Mouse (Mus musculus) skeletal muscle tissue, adult 2 months (tissue): ENCODE results near the gene Ntm.

Experiments used
- DNase-seq: peaks from one replicate; pipeline ENCODE4 v3.0.0-alpha.2; 2012; ENCODE audit warnings: low read depth, low spot score

The Ntm gene

DNA sequence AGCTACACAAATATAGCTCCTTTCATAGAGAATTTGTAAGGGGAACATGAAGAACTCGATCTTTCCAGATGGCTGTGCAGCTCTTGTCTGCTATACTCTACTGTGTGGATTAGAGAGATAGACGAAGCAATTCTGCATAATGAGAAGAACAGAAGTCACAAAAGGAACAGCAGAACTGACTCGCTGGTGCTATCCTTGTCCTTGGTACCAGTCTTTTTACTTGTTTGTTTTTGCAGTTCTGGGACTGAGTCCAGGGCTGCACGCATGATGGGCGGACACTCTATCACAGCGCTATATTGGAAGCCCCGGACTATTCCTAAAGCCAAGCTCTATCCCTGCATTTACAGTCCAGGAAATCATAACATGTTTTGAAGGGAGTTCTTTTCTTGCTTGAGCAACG, 637.8 kb downstream of the Ntm start:
- DNase-seq, result no peak

DNA sequence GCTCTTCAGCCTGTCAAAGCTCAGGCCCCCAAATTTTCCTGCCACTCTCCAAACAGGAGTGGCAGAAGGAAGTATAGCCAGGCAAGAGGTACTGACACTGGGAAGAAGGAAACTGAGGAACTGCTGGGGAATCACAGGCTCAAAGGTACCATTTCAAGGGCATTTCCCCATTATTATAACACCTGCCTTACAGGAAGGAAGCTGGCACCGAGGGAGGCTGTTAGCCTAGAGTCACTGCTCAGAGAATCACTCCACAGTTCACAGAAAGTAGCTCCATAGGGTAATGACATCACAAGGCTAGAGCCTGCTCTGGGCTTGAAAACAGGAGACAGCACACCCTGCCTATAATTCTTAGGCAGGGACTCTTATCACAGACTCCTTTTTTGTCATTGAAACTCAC, 643.7 kb downstream of the Ntm start:
- no peak for DNase-seq

DNA sequence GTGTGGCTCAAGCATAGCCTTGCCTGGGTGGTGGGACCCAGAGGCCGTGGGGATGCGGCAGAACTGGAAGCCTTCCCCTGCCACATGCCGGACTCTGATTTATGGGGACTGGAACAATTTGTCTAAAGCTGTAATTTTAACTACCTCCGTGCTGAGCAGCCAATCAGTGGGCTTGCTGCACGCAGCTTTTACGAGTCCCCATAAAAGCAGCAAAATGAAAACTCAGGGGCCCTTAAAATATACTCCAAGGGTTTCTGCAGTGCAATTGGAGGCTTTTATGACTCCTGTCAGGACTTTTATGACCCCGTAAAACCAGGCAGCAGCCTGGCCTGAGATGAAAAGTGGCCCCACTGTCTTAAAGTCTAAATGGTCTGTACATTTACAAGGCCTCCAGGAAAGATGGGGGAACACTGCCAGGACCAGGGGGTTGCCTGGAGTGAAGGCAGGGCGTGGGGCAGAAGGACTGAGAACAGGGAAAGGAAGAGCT, 644.2 kb downstream of the Ntm start:
- no peak for DNase-seq

DNA sequence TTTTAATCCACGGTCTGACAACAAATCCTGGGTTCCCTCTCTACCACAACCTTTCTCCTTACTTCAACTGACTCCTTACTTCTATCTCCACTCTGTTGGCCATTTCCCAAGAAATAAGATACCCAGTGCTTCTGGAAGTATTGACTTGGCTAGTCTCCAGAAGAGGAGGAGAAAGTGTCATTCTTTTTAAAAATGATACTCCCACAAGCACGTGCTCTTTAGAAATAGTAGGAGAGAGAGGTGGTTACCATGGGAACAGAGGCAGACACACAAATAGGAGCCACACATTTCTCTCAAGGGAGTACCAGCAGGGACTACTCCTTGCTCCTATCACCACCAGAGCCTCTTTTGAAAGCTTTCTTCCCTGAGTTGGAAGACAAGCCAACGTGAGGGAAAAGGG, 645.3 kb downstream of the Ntm start:
- DNase-seq, result no peak

DNA sequence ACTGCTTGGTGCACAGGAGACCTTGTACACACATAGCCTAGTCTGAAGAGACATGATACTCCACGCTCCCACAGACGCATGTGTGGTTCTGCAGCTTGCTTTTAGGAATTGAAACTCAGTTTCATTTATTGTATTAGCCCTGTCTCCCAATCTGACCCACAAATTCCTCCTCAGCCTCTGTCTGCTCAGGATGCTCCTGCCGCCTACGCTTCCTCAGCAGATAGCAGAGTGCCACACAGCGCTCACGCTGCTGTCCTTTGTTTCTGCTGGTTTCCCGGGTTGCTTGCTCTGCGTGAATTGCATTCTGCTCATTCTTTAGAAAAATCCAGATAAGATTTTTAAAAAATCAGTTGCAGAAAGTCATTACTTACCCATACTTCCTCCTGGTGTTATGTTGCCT, 647.1 kb downstream of the Ntm start:
- no peak for DNase-seq

DNA sequence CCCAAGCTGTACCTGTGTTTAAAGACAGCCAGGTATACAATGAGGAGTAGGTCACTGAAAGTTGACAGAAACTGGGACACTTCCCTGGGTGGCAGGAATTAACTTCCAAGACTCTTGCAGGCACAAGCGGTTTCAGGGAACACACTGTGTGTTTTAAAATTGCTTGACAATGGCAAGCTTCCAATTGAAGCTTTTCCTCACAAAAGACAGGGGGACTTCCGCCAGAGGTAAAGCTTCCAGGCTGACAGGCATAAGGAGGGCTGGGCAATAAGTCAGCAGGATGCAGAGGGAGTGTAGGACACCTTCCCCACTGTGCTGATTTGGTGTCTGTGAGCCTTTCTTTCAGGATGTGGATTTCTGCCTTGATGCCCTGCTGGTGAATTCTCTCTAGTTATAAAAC, 656.0 kb downstream of the Ntm start:
- DNase-seq, result no peak

DNA sequence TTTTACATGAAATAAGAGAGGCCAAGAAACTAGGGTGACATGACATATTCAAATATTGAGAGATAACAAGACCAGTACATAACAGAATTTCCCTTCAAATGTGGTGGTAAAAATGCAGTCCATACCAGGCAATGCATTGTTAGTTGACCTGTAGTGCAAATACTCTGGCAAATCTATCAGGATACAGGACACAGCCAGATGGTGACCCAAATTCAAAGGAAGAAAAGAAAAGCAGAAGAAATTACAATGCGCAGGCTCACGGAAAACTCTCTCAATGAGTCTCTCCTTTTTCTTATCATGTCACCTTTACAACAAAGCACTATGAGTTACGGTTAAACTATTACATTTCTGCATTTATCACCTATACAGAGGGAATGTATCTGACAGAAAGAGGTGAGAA, 664.6 kb downstream of the Ntm start:
- DNase-seq, result no peak

DNA sequence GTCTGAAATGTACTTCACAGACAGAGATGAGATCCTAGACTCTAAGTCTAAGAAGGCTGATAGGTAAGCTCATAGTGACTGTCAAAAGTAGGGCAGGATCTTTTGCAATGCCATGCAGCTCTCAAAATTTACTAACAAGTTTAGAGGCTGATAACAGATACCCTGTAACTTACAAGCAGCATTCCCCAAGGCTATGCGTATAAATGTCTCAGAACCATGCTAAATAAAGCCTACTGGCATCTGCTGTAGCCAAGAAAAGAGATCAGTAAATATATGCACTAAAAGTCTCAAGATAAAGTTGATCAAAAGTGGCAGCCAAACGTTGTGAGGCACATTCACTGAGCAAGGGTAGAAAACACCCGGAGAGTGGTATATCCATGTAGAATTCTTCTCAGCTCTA, 666.2 kb downstream of the Ntm start:
- no peak for DNase-seq

DNA sequence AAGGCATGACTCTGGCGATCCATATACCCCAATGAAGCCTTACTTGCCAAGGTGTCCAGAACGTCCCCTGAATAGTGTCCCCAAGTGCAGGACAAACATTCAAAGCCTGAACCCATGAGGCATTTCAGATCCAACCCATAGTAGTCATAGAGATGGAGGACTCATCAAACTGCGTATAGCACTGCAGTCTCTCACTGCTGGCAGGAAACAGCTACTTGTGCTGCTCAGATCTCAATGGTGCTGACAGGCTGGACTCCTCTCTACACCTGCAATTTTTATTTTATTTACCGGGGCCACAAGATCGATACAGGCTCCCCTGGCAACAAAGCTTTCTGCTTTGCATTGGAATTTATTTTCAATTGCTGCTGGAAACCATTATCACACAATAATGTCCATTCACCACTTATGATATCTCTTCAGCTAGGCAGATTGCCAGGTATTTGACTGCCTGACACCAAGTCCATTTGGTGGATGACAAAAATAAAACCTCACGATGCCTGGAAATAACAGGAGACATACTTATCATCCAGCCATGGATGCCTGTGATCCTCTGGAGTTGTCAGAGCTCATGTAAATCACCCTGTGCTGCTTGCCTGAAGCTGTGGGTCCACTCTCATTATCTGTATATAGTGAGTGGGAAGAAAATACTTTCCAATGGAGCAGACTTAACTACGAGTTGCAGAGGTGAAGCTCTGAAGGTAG, 674.8 kb downstream of the Ntm start:
- DNase-seq, result no peak

DNA sequence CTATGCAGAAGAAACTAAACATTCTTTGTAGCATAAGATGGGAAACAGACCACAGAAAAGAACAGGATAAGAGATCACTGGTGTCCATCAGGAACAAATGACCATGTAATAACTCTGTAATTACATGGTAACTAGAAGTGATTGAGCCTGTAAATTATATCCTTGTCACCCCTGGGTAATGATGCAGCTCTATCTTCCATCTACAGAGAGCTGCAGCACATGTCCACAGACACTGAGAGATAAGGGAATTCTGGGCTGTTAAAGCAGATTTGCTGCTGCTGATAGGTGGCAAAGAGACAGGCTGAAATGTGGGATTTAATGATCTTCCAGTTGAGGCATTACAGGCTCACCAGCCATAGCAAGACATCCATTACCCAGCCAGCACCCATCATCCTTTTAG, 677.8 kb downstream of the Ntm start:
- no peak for DNase-seq

DNA sequence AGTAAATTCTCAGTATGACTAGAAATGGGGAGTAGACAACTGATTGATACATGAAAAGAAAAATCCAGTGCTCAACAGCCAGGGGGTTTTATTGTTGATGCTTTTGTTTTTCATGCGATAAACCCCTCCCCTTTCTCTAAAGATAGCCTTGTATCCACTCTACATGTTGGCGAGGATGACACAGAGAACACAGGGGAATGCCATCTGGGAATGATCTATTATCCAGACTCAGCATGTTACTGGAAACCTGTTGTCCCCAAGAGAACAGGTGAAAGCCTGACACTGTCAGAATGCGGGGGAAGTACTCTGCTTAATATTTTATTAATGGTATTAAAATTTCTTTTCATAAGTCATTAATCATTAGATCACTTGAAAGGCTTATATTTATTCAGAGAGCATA, 690.1 kb downstream of the Ntm start:
- DNase-seq, result no peak

DNA sequence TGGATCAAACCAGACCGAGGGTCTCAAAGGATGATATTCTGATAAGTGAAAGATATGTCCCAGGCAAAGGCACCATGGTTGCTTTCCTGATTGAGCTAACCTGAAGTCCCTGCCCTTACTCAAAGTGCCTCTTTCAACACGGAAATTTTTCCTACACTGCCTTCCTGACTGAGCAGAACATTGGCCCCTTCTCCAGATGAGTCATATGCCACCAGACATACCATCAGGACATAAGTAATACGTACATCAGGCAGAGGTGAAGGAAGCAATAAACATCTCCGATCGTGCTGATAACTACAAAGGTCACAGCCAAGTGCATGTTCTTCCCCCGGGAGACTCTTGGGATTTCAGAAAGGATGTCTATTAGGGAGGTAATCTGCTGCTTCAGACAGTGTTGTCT, 693.0 kb downstream of the Ntm start:
- DNase-seq, result no peak

DNA sequence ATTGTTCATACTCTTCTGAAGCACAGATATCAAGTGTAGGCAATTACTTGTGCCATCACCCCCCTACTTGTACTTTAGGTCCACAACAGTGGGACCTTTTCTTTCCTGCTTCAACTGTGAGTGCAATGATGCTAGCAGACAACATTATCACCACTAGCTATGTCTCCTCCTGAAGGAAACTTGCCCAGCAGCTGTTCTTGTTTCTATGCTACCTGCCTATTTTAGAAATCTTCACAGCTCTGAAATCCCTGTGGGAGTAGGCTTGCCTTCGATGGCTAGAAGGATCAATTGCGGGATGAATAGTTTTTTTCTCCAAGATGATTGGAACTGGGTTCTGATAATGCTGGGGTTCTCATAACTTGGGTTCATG, 693.7 kb downstream of the Ntm start:
- no peak for DNase-seq

DNA sequence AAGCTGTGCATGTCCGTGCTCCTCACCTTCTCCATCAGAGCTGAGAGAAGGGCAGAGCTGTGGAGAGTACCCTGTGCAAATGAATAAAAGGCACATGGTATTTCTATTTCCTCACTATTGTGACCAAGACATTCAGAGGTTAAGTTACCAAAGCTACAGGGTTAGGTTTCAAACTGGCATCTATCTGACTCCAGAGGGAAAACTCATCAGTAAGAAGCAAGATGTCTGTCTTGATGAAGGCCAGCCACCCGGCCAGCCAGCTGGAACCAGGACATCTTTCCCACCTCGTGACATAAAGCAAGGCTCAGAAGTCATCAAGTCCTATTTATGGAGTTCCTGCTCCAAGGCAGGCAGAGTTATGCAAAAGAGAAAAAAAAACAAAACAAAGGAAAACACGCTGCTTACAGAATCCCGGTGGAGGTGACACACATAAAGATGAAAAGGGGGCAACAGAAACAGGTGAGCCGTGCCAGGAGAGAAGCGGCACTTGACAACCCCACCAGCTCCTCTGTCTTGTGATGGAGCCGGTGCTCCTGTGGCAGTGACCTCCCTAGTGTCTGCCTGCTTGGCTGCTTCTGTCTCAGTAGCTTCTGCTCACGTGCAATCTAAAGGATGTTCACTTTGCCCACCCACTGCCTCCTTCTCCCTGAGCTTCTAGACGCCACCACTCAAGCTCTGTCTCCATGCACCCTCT, 694.2 kb downstream of the Ntm start:
- DNase-seq, result peak; percentile 3

DNA sequence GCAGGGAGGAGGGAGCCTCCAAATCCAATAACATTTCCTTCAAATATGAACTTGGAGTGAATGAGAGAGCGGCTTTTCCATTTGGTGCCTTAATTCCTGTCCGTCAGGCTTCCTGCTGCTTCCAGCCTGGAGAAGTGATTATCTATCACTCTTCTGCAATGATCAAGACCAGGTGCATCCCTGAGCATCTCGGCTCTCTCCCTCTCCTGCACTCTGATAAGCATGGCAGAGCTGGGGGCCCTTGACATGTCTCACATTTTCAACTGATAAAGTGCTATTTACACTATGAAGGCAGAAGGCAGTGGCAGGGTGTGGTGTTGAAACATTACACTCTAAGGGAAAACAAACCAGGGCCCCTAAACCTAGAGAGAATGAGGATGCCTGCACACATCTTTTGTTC, 695.3 kb downstream of the Ntm start:
- no peak for DNase-seq

DNA sequence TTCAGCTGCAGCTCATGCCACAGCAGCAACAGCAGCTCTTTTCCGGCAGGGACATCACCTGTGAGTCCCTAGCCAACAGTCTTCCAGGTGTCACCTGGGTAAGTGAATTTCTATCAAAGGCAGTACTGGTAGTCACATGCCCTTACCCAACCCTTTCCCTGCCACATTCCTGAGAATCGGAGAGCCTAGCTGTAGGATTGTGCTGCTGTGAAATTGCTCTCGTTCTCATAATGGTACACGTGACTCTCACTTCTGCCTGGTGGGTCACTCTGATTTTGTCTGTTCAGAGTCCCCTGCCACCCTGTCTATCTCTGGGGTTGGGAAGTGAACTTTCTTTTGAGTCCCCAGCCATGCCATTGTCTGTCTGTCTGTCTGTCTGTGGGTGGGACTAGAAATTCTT, 697.8 kb downstream of the Ntm start:
- no peak for DNase-seq

DNA sequence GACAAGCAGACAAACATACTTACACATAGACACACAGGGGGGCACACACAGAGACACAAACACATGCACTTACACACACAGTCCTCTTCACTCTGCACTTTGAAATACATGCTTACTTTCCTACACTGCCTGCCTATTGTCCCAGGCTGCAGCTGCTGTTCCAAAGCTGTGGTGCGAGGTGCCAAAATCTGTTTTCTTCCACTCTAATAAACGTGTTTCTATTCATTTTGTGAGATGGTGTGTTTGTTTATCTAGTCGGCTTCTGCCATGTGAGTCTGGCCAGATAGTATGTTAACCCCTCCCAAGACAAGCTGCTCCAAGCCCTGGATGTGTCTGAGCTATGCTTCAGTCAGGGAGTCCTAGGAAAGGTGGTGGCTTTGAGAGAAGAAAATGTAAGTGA, 700.1 kb downstream of the Ntm start:
- no peak for DNase-seq

DNA sequence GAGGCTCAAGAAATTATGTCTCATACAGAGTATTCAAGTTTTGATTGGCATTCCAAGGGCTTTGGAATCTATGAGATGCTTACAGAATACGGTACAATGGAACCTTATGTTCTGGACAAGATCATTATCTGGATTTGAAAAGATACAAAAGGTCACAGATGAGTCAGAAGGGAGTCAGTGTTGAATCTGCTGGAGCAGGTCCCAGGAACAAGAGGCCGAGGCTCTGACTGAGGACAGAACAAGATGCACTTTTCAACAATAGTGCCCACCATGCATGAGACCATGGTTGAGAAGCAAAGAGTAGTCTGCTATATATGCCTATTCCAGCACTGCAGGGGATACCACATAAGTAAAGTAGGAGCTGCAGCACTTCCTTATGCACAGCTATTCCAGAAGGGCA, 710.1 kb downstream of the Ntm start:
- no peak for DNase-seq

DNA sequence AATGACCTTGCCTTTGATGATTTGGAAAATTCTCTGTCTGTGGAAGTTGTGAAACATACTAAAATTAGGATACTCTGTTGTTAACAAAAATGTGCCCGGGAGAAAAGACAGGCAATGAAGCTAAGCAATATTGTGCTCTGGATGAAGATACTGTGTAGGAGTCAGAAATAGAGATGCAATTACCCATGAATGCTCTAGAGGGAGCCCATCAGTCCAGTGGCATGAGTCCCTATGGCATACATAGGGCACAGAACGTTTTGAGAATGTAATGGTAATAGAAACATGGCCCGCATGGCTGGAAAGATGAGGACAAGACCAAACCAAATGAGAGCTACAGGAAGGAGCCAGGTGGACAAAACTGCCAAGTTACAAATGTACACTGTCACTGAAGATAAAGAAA, 712.1 kb downstream of the Ntm start:
- no peak for DNase-seq

DNA sequence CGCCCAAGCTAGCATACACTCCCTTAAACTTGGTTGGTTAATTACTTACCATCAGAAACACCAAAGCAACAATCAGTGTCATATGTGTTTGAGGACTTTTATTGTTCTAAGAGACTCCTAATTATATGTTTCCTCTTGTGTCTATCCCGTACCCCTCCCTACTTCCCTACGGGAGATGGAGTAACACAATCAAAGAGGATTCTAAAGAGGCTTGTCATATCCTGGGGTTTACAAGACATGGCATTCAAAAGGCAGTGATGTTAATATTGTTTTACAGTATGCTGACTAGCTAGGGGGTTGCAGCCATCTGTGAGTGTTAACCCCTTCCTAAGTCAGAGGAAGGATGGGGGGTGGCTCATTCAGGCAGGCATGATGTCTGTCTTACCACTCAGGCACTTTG, 715.1 kb downstream of the Ntm start:
- DNase-seq, result no peak

DNA sequence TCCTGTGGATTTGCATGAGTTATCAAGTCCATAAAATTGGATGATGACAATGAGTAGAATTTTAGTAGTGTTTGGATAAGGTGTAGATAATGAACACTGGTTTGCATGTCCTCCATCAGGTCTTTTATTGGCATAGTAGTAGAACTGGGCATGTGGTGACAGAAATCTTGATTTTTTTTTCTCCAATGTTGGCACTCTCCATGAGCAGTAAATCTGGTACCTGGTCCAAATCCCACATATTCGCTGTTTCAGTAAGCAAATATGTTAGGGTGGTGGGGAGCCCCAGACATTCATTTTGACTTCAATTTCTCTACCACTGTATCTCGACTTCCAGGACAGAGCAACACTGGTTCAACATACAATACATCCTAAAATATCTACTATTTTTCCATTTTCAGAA, 718.9 kb downstream of the Ntm start:
- DNase-seq, result no peak

DNA sequence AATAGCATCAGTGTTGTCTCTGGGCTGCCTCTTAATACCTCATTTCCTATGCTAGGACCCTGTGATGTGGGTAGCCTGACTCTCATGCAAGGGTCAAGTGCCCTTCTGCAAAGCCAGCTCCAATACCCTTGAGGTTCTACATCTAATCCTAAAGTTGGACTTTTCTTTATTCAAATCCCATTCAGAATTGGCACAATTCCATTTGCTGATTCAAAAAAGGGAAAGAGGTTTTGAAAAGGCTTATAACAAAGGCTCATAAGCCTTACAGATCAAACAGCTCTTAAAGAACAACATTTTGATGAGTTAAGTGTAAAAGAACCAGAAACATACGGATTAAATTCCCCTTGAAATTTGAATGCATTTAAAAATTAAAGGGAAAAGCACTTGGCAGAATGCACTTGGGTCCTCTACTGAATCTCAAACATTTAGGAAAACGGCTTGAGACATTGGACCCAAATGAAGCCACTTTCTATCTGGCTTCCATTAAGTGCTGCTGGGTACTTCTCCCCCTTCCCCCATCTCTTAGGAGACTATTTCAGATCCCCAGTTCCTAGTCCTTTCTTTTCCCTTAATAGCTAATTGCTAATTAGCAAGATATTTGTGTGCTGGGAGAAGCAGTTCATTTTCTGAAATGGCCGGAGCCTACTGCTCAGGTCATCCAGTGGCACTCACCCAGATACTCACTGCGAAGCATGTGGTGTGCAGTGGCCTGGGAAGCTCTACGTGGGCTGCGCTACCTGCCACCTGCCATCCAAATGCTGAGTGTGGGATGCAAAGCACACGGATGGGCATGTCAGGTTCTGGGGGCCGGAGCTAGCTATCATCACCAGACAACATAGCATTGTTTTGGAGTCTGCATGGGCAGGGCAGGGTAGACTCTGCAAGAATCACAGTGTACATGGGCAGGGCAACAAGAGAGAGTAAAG, 720.2 kb downstream of the Ntm start:
- no peak for DNase-seq

DNA sequence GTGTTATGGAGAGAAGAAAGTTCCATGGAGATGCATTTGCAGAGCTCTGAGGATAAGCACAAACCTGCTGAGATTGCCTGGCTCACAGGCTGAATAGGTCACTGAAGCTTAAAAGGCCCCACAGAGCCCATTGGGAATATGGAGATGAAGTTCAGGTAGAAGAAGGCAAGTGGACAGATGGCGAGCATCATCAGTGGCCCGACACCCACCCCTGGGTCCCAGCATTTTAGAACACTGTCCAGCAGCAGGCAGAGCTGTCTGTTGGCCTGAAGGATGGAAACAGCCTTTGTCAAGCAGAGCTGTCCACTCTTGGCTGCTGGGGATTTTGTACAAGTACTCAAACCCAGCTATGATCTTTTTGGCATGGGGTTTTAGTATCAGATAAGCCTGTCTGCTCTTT, 722.1 kb downstream of the Ntm start:
- no peak for DNase-seq
